Mouse (Mus musculus): ENCODE results near the gene Herpud1. TPM values are rescaled to one million over a fixed set of nuclear protein-coding genes. Genes with fewer than 3 reads are reported as not detected.

Herpud1 gene
- polyA plus RNA-seq, 1 experiment from 2014 or later = 50.9 TPM

- Histone ChIP-seq H3K27ac (no peak overlapping the region), H3K4me1 (no peaks in the 10 kb centered on the region), H3K36me3 (ENCODE audit: poor library complexity, severe bottlenecking) (no peaks in the 10 kb centered on the region), H3K4me3 (no peak overlapping the region), H3K9me3 (replicated peaks) (no peaks in the 10 kb centered on the region), H3K9ac (no peak overlapping the region), H3K27me3 (no peaks in the 10 kb centered on the region), H3K4me2 (no peak overlapping the region)
- ATAC-seq = no peak
- 93% methylated on average over 4 of the region's 4 CpGs for WGBS
Observed at GRCm38 (mm10) chr8:94422270-94422669, 36.0 kb downstream of the Herpud1 start.

- Histone ChIP-seq H3K4me1 (no peaks in the 10 kb centered on the region), H3K4me2 (no peak overlapping the region), H3K9ac (no peak overlapping the region), H3K9me3 (replicated peaks) (no peaks in the 10 kb centered on the region), H3K36me3 (ENCODE audit: poor library complexity, severe bottlenecking) (no peaks in the 10 kb centered on the region), H3K27ac (no peak overlapping the region), H3K4me3 (no peak overlapping the region), H3K27me3 (0 out of 2 replicates have a peak, but pooled peaks cover 8% of the 10 kb centered on the region)
- ATAC-seq = no peak
- 82% methylated on average over 10 of the region's 10 CpGs for WGBS
Observed at GRCm38 (mm10) chr8:94427953-94428352, 41.7 kb downstream of the Herpud1 start.

- peaks cover 10% of the 10 kb centered on the region for H3K27me3 ChIP-seq
- H3K9me3 ChIP-seq (replicated peaks) = no peaks in the 10 kb centered on the region
- 88% methylated on average over 4 of the region's 4 CpGs for WGBS
- H3K36me3 ChIP-seq (ENCODE audit: poor library complexity, severe bottlenecking) = no peaks in the 10 kb centered on the region
- H3K4me3 ChIP-seq = no peak overlapping the region
- no peak overlapping the region for H3K9ac ChIP-seq
- no peak overlapping the region for H3K4me2 ChIP-seq
- no peaks in the 10 kb centered on the region for H3K4me1 ChIP-seq
- no peak for ATAC-seq
- no peak overlapping the region for H3K27ac ChIP-seq
Observed at GRCm38 (mm10) chr8:94428420-94428819, 42.2 kb downstream of the Herpud1 start.

- H3K4me2 ChIP-seq = no peak overlapping the region
- WGBS = 86% methylated on average over 7 of the region's 7 CpGs
- H3K4me3 ChIP-seq = no peak overlapping the region
Observed at GRCm38 (mm10) chr8:94429376-94429775, 43.1 kb downstream of the Herpud1 start.

GRCm38 (mm10) chr8:94432212-94432611 lies 46.0 kb downstream of the Herpud1 start:
- no peak overlapping the region for H3K4me3 ChIP-seq
- H3K4me1 ChIP-seq = peaks cover 6% of the 10 kb centered on the region
- H3K27ac ChIP-seq = no peak overlapping the region
- H3K4me2 ChIP-seq = no peak overlapping the region
- no peaks in the 10 kb centered on the region for H3K9me3 ChIP-seq (replicated peaks)
- peaks cover 22% of the 10 kb centered on the region for H3K27me3 ChIP-seq
- no peaks in the 10 kb centered on the region for H3K36me3 ChIP-seq (ENCODE audit: poor library complexity, severe bottlenecking)
- no peak overlapping the region for H3K9ac ChIP-seq
- 79% methylated on average over 3 of the region's 3 CpGs for WGBS
- no peak for ATAC-seq

More at GRCm38 (mm10) chr8:94429376-94429775, 43.1 kb downstream of the Herpud1 start:
- Histone ChIP-seq H3K27ac (no peak overlapping the region), H3K9ac (no peak overlapping the region), H3K36me3 (ENCODE audit: poor library complexity, severe bottlenecking) (no peaks in the 10 kb centered on the region), H3K9me3 (replicated peaks) (no peaks in the 10 kb centered on the region), H3K4me1 (peaks cover 6% of the 10 kb centered on the region), H3K27me3 (peaks cover 20% of the 10 kb centered on the region)
- ATAC-seq = no peak

GRCm38 (mm10) chr8:94433981-94434466 lies 47.8 kb downstream of the Herpud1 start, which contains the start of gene Nlrc5:
TSS of gene Nlrc5 (plus strand) at chr8:94434356.
- H3K4me1 ChIP-seq = peaks cover 6% of the 10 kb centered on the region
- H3K9ac ChIP-seq = peak within 1 kb of the TSS; percentile 52
- WGBS = 2% methylated on average over 29 of the region's 29 CpGs
- H3K4me2 ChIP-seq = peak within 1 kb of the TSS; percentile 79
- peaks cover 22% of the 10 kb centered on the region for H3K27me3 ChIP-seq
- no peaks in the 10 kb centered on the region for H3K9me3 ChIP-seq (replicated peaks)
- no peaks in the 10 kb centered on the region for H3K36me3 ChIP-seq (ENCODE audit: poor library complexity, severe bottlenecking)
- H3K27ac ChIP-seq = no peak within 1 kb of the TSS
- H3K4me3 ChIP-seq = peak within 1 kb of the TSS; percentile 41
- peak; percentile 70 for ATAC-seq

GRCm38 (mm10) chr8:94434958-94435357 lies 48.7 kb downstream of the Herpud1 start:
- peaks cover 6% of the 10 kb centered on the region for H3K4me1 ChIP-seq
- H3K36me3 ChIP-seq (ENCODE audit: poor library complexity, severe bottlenecking) = no peaks in the 10 kb centered on the region
- no peak overlapping the region for H3K27ac ChIP-seq
- no peak overlapping the region for H3K4me2 ChIP-seq
- H3K27me3 ChIP-seq = peaks cover 22% of the 10 kb centered on the region
- no peak overlapping the region for H3K9ac ChIP-seq
- 71% methylated on average over 3 of the region's 3 CpGs for WGBS
- no peak for ATAC-seq
- no peaks in the 10 kb centered on the region for H3K9me3 ChIP-seq (replicated peaks)
- H3K4me3 ChIP-seq = no peak overlapping the region

GRCm38 (mm10) chr8:94435397-94436111 lies 49.3 kb downstream of the Herpud1 start:
- no peaks in the 10 kb centered on the region for H3K9me3 ChIP-seq (replicated peaks)
- no peak overlapping the region for H3K27ac ChIP-seq
- WGBS = 90% methylated on average over 15 of the region's 15 CpGs
- H3K4me3 ChIP-seq = no peak overlapping the region
- peaks cover 22% of the 10 kb centered on the region for H3K27me3 ChIP-seq
- peaks cover 6% of the 10 kb centered on the region for H3K4me1 ChIP-seq
- ATAC-seq = no peak
- H3K4me2 ChIP-seq = no peak overlapping the region
- H3K9ac ChIP-seq = no peak overlapping the region
- no peaks in the 10 kb centered on the region for H3K36me3 ChIP-seq (ENCODE audit: poor library complexity, severe bottlenecking)

GRCm38 (mm10) chr8:94436112-94436572 lies 49.9 kb downstream of the Herpud1 start:
- 90% methylated on average over 5 of the region's 5 CpGs for WGBS
- H3K4me3 ChIP-seq = no peak overlapping the region
- H3K9me3 ChIP-seq (replicated peaks) = no peaks in the 10 kb centered on the region
- H3K27me3 ChIP-seq = peaks cover 22% of the 10 kb centered on the region
- peaks cover 6% of the 10 kb centered on the region for H3K4me1 ChIP-seq
- no peak overlapping the region for H3K27ac ChIP-seq
- H3K36me3 ChIP-seq (ENCODE audit: poor library complexity, severe bottlenecking) = no peaks in the 10 kb centered on the region
- no peak overlapping the region for H3K4me2 ChIP-seq
- H3K9ac ChIP-seq = no peak overlapping the region
- ATAC-seq = no peak

GRCm38 (mm10) chr8:94436900-94437299 lies 50.7 kb downstream of the Herpud1 start:
- no peak overlapping the region for H3K27ac ChIP-seq
- no peaks in the 10 kb centered on the region for H3K9me3 ChIP-seq (replicated peaks)
- 83% methylated on average over 3 of the region's 3 CpGs for WGBS
- no peak overlapping the region for H3K9ac ChIP-seq
- no peak for ATAC-seq
- H3K27me3 ChIP-seq = peaks cover 21% of the 10 kb centered on the region
- H3K4me1 ChIP-seq = peaks cover 6% of the 10 kb centered on the region
- no peaks in the 10 kb centered on the region for H3K36me3 ChIP-seq (ENCODE audit: poor library complexity, severe bottlenecking)
- no peak overlapping the region for H3K4me3 ChIP-seq
- no peak overlapping the region for H3K4me2 ChIP-seq

GRCm38 (mm10) chr8:94438659-94439058 lies 52.4 kb downstream of the Herpud1 start:
- Histone ChIP-seq H3K4me3 (no peak overlapping the region), H3K27ac (no peak overlapping the region), H3K9me3 (replicated peaks) (no peaks in the 10 kb centered on the region), H3K4me2 (no peak overlapping the region), H3K4me1 (peaks cover 5% of the 10 kb centered on the region), H3K9ac (no peak overlapping the region), H3K36me3 (ENCODE audit: poor library complexity, severe bottlenecking) (no peaks in the 10 kb centered on the region), H3K27me3 (peaks cover 9% of the 10 kb centered on the region)
- WGBS = 89% methylated on average over 5 of the region's 5 CpGs
- no peak for ATAC-seq

- no peak overlapping the region for H3K4me2 ChIP-seq
- no peak overlapping the region for H3K9ac ChIP-seq
- no peaks in the 10 kb centered on the region for H3K4me1 ChIP-seq
- no peak for ATAC-seq
- no peaks in the 10 kb centered on the region for H3K9me3 ChIP-seq (replicated peaks)
- H3K27ac ChIP-seq = no peak overlapping the region
- no peaks in the 10 kb centered on the region for H3K27me3 ChIP-seq
- no peak overlapping the region for H3K4me3 ChIP-seq
- H3K36me3 ChIP-seq (ENCODE audit: poor library complexity, severe bottlenecking) = no peaks in the 10 kb centered on the region
Observed at GRCm38 (mm10) chr8:94439691-94440090, 53.5 kb downstream of the Herpud1 start.

All from forebrain, embryonic 13.5 days (tissue).